Mouse (Mus musculus) midbrain, embryonic 14.5 days (tissue): Measurements from ENCODE around the gene Ptger2. TPM values are rescaled to one million over a fixed set of nuclear protein-coding genes. Genes with fewer than 3 reads are reported as not detected.

ENCODE experiments used
- ATAC-seq: fragments of 200-750 bp; cut with Nextera tagmentation; 2 replicates; pipeline ENCODE4 v1.8.0; 2017; ENCODE audit warnings: moderate number of reproducible peaks, moderate library complexity; ENCODE audit not compliant: low FRiP score, low TSS enrichment
- DNase-seq: peaks from one replicate; pipeline ENCODE4 v3.0.0-alpha.2; 2015
- H3K27ac ChIP-seq: fragments of 300-500 bp; sonication (generic); replicated peaks from 2 replicates; pipeline ENCODE4 v1.5.1; 2014; ENCODE audit warnings: mild to moderate bottlenecking, low read depth, low read length, moderate library complexity
- H3K27me3 ChIP-seq: fragments of 300-500 bp; sonication (generic); 2 replicates; pipeline ENCODE4 v1.6.1; 2014; ENCODE audit warnings: low read length, control low read depth, mixed read lengths; ENCODE audit not compliant: control insufficient read depth, insufficient read depth
- H3K36me3 ChIP-seq: fragments of 300-500 bp; sonication (generic); 2 replicates; pipeline ENCODE4 v1.6.1; 2014; ENCODE audit warnings: low read length, control low read depth; ENCODE audit not compliant: control insufficient read depth, insufficient read depth
- H3K4me1 ChIP-seq: fragments of 300-500 bp; sonication (generic); 2 replicates; pipeline ENCODE4 v1.6.1; 2014; ENCODE audit warnings: mild to moderate bottlenecking, antibody characterized with exemption, low read length, control low read depth; ENCODE audit not compliant: control insufficient read depth, insufficient read depth
- H3K4me2 ChIP-seq: fragments of 300-500 bp; sonication (generic); 2 replicates; pipeline ENCODE4 v1.6.1; 2014; ENCODE audit warnings: mild to moderate bottlenecking, low read length, moderate library complexity
- H3K4me3 ChIP-seq: fragments of 300-500 bp; sonication (generic); replicated peaks from 2 replicates; pipeline ENCODE4 v1.5.1; 2014; ENCODE audit warnings: low read depth, low read length
- H3K9ac ChIP-seq: fragments of 300-500 bp; sonication (generic); replicated peaks from 2 replicates; pipeline ENCODE4 v1.6.1; 2014; ENCODE audit warnings: mild to moderate bottlenecking, low read length, moderate library complexity
- H3K9me3 ChIP-seq: fragments of 300-500 bp; sonication (generic); 2 replicates; pipeline ENCODE4 v1.6.1; 2016; ENCODE audit warnings: low read length, control low read depth, mixed read lengths; ENCODE audit not compliant: control insufficient read depth
- WGBS: fragments of 180-500 bp; shearing (Covaris S2); extraction: QIAGEN DNeasy Blood & Tissue Kit; methylation state at CpG from one replicate; pipeline ENCODE4 v1.1.7; 2014; 5-methylcytosine and 5-hydroxymethylcytosine counted together
- polyA plus RNA-seq: library from polyadenylated mRNA; unstranded; fragments of >200 nt; fragmentation: Nextera tagmentation; extraction: Ambion mirVana; gene quantifications from 2 replicates; pipeline ENCODE4 v1.2.1, GENCODE M21; 2014

The Ptger2 gene
- polyA plus RNA-seq, 1 experiment from 2014 or later: 0.78 TPM

DNA sequence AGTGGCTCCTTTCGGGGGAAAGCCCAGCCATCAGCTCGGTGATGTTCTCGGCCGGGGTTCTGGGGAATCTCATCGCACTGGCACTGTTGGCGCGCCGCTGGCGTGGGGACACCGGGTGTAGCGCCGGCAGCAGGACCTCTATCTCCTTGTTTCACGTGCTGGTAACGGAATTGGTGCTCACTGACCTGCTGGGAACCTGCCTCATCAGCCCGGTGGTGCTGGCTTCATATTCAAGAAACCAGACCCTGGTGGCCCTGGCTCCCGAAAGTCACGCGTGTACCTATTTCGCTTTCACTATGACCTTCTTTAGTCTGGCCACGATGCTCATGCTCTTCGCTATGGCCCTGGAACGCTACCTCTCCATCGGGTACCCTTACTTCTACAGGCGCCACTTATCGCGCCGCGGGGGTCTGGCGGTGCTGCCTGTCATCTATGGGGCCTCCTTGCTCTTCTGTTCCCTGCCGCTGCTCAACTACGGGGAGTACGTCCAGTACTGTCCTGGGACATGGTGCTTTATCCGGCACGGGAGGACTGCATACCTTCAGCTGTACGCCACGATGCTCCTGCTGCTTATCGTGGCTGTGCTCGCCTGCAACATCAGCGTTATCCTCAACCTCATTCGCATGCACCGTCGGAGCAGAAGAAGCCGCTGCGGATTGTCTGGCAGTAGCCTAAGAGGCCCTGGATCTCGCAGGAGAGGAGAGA lies 1.2 kb downstream of the Ptger2 start:
- peaks cover 13% of the 10 kb centered on the region for H3K27me3 ChIP-seq
- peak; percentile 62 for DNase-seq
- H3K9me3 ChIP-seq: no peaks in the 10 kb centered on the region
- ATAC-seq: peak; percentile 59
- under 1% methylated on average over 45 of the region's 45 CpGs for WGBS
- H3K27ac ChIP-seq: no peak overlapping the region
- peak overlapping the region; percentile 47 for H3K9ac ChIP-seq
- peak overlapping the region; percentile 49 for H3K4me3 ChIP-seq
- H3K36me3 ChIP-seq: no peaks in the 10 kb centered on the region
- peak overlapping the region; percentile 68 for H3K4me2 ChIP-seq
- H3K4me1 ChIP-seq: peaks cover 4% of the 10 kb centered on the region; the same call in 1 of the 2 replicates

DNA sequence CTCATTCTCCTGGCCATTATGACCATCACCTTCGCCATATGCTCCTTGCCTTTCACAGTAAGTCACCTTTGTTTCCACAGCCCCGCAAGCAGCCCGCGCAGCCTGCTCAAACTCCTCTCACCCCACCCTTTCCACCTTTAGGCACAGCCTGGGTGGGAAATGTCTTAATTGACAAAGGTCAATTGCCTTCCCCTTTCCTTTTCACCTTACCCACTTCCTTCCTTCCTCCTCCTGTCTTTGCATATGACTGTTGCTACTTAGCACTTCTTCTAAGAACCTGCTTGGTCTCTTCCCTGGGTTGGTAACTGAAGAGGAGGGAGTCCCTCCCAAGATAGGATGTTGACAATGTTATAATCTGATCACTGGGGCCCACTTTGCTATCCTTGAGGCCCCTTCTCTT lies 1.8 kb downstream of the Ptger2 start:
- H3K4me3 ChIP-seq: peak overlapping the region; percentile 49
- no peak for DNase-seq
- H3K4me2 ChIP-seq: peak overlapping the region; percentile 68
- H3K36me3 ChIP-seq: no peaks in the 10 kb centered on the region
- H3K4me1 ChIP-seq: peaks cover 4% of the 10 kb centered on the region; the same call in 1 of the 2 replicates
- ATAC-seq: 0 out of 2 replicates have a peak, but pooled peaks have one; percentile 9
- H3K27ac ChIP-seq: no peak overlapping the region
- H3K9me3 ChIP-seq: no peaks in the 10 kb centered on the region
- 45% methylated on average over 4 of the region's 4 CpGs for WGBS
- H3K27me3 ChIP-seq: peaks cover 13% of the 10 kb centered on the region
- H3K9ac ChIP-seq: peak overlapping the region; percentile 47; the same call in 1 of the 2 replicates

DNA sequence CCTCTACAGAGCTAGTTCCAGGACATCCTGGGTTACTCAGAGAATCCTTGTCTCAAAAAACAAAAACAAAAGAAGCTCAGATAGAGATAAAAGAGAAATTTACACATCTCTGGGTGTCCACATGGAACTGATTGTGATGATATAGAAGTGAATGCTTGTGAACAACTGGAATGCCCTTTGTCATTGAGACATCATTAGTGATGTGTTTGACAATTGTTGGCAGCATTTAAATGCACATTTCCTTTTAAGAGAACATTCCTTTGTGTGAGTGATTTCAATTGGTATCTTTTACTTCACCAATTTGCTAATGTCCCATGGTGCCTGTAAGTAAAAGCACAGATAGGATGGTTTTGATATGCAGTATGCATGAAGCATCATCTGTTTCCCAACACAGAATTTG lies 6.3 kb downstream of the Ptger2 start:
- ATAC-seq (no peak), DNase-seq (no peak)
- H3K9me3 ChIP-seq: no peaks in the 10 kb centered on the region

DNA sequence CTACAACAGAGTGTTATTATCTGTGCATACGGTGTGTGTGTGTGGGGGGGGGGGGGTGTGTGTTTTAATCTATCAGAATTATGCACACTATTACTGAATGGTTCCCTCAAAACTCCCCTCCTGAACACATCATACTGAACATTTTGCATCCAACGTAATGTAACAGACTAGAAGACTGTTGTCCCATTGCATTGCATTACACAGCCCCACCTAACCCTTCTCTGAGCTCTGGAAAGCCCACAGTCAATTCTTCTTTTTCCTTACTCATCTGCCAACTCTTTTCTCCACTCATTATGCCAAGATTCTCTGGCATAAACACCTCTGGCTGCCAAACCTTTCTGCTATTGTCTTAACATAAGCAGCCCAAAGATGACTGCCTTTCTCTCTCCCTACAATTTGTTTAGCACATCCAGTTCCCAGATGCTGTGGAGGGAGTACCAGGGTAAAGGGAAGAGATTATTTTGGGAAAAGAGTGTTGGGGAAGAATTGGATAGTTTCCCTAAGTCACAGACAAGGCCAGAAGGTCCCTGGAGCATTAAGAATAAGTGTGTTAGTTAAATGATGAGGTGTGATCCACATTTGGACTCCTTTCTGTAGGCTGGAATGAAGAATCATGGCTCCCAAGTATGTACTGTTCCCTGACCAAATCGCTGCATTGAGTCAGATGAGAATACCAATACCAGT lies 12.2 kb downstream of the Ptger2 start:
- no peak for ATAC-seq

More for the DNA sequence above, 6.3 kb downstream of the Ptger2 start:
- Histone ChIP-seq H3K27ac (no peak overlapping the region), H3K27me3 (peaks cover 10% of the 10 kb centered on the region), H3K4me2 (no peak overlapping the region), H3K9ac (no peak overlapping the region), H3K4me3 (no peak overlapping the region), H3K36me3 (no peaks in the 10 kb centered on the region), H3K4me1 (no peaks in the 10 kb centered on the region)

DNA sequence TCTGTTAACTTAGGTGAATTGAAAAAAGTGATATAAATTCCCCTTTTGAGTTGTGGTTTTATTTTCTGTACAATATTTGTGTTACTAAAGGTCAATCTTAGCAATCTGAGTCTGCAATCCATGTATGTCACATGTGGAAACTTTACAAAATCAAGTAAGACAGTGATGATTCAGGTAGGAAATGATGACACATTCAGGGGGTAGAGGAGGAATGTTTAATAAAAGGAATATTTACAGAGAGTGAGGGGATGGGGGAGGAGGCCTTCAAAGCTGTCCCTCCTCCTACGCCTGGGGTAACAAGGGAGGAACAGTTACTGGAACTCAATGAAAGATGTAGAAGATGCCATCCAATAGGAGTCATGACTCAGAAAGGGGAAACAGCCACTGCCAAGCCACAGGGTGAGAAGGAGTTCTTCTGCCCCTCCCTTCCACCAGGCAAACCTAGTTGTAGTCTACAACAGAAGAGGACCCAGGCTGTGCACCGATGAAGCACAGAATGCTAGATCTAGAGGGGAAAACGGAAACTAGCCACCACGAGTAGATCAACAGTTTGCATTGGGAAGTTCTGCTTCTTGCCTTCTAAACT lies 17.8 kb downstream of the Ptger2 start:
- ATAC-seq: no peak
- 89% methylated on average over 4 of the region's 4 CpGs for WGBS
- H3K27ac ChIP-seq: no peak overlapping the region

More for the DNA sequence above, 12.2 kb downstream of the Ptger2 start:
- H3K36me3 ChIP-seq: no peaks in the 10 kb centered on the region
- 91% methylated on average over 3 of the region's 3 CpGs for WGBS
- DNase-seq: no peak
- H3K9me3 ChIP-seq: no peaks in the 10 kb centered on the region
- H3K4me1 ChIP-seq: no peaks in the 10 kb centered on the region
- H3K9ac ChIP-seq: no peak overlapping the region
- H3K27ac ChIP-seq: no peak overlapping the region
- H3K4me2 ChIP-seq: no peak overlapping the region
- H3K27me3 ChIP-seq: no peaks in the 10 kb centered on the region
- H3K4me3 ChIP-seq: no peak overlapping the region

DNA sequence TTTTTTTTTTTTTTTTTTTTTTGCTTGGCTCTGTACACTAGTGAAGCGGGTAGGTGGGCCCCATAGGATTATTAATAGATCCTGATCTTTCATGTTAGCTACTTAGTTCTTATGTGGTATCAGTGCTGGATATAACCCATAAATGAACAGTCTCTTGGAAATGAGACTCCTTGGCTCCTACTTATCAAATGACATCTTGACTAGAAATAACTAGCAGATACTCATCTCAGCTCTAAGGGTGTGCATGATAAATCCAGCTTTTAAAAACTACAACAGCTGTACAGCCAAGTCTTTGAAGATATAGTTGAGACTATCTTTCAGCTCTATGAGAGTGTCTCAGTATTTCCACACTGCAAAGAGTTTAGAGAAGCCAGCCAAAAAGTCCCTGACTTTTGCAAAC lies 21.2 kb downstream of the Ptger2 start:
- H3K4me3 ChIP-seq: no peak overlapping the region
- ATAC-seq (no peak), DNase-seq (no peak)
- 94% methylated on average over 1 of the region's 1 CpGs for WGBS
- no peaks in the 10 kb centered on the region for H3K4me1 ChIP-seq
- no peaks in the 10 kb centered on the region for H3K9me3 ChIP-seq
- no peak overlapping the region for H3K9ac ChIP-seq
- H3K27ac ChIP-seq: no peak overlapping the region
- no peak overlapping the region for H3K4me2 ChIP-seq
- H3K27me3 ChIP-seq: no peaks in the 10 kb centered on the region
- no peaks in the 10 kb centered on the region for H3K36me3 ChIP-seq

More for the DNA sequence above, 17.8 kb downstream of the Ptger2 start:
- Histone ChIP-seq H3K4me2 (no peak overlapping the region), H3K4me1 (no peaks in the 10 kb centered on the region), H3K36me3 (no peaks in the 10 kb centered on the region), H3K9me3 (no peaks in the 10 kb centered on the region), H3K4me3 (no peak overlapping the region), H3K27me3 (no peaks in the 10 kb centered on the region), H3K9ac (no peak overlapping the region)
- DNase-seq: no peak

DNA sequence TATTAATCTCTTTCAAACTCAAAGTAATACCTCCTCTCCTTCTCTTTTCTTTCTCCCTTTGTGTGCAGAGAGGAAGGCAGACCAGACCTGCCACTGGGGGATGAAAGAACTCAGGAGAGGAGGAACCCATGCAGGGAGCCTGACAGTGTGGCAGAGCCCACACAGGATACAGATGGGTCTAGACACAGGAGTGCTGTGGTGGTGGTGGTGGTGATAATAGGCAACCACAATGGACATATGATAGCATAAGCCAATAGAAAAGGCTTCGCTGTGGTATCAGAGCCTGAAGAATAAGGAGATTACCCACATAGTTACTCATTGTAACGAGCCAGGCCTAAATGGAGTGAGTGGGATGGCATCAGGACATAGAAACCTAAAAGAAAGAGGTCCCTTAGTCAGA lies 23.3 kb downstream of the Ptger2 start:
- Histone ChIP-seq H3K36me3 (no peaks in the 10 kb centered on the region), H3K4me1 (no peaks in the 10 kb centered on the region), H3K27ac (no peak overlapping the region), H3K4me2 (no peak overlapping the region), H3K9me3 (no peaks in the 10 kb centered on the region), H3K27me3 (no peaks in the 10 kb centered on the region), H3K4me3 (no peak overlapping the region), H3K9ac (no peak overlapping the region)
- 75% methylated on average over 2 of the region's 2 CpGs for WGBS
- ATAC-seq (no peak), DNase-seq (no peak)

DNA sequence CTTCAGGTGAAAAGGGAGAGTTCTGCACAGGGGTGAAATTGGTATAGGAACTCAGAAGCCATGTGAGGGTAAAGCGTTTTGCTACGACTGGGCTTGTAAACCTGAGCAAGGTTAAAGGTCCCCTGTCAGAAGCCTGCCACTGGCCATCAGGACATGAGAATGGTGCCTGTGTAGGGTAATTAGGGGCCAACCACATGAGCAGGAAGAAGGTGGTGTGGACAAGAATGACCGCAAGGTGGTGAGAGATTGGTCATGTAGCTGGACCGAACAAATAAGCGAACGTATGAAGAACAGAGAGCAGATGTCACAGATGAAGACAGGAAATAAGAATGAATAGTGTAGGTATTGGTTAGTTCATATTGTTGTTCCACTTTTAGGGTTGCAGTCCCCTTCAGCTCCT lies 23.7 kb downstream of the Ptger2 start:
- Histone ChIP-seq H3K27ac (no peak overlapping the region), H3K4me3 (no peak overlapping the region), H3K9ac (no peak overlapping the region), H3K9me3 (no peaks in the 10 kb centered on the region), H3K27me3 (no peaks in the 10 kb centered on the region), H3K36me3 (no peaks in the 10 kb centered on the region), H3K4me1 (no peaks in the 10 kb centered on the region), H3K4me2 (no peak overlapping the region)
- ATAC-seq (no peak), DNase-seq (no peak)
- 95% methylated on average over 6 of the region's 6 CpGs for WGBS
